Mouse (Mus musculus): ENCODE results near the gene Hspb1. TPM values are rescaled to one million over a fixed set of nuclear protein-coding genes. Genes with fewer than 3 reads are reported as not detected.

Hspb1 gene
- polyA plus RNA-seq (2014; fragmentation: Nextera tagmentation; extraction: Ambion mirVana) = 8.7 and 9.9 TPM in 2 replicates

GRCm38 (mm10) chr5:135887675-135888102 lies at the start of gene Hspb1:
Hspb1 (plus strand) TSS chr5:135887919.
- H3K9me3 ChIP-seq (ENCODE audit: control insufficient read depth, low read length) = no peaks in the 10 kb centered on the region
- no peak within 1 kb of the TSS for H3K9ac ChIP-seq (ENCODE audit: low read length)
- peaks cover 30% of the 10 kb centered on the region for H3K27me3 ChIP-seq (ENCODE audit: control insufficient read depth, insufficient read depth, low read length)
- no peak within 1 kb of the TSS for H3K27ac ChIP-seq (ENCODE audit: low read depth, low read length)
- peak within 1 kb of the TSS; percentile 22 for H3K4me3 ChIP-seq (ENCODE audit: low read depth, low read length)
- WGBS = 2% methylated on average over 22 of the region's 24 CpGs
- H3K4me1 ChIP-seq (ENCODE audit: control insufficient read depth, insufficient read depth, low read length) = 0 out of 2 replicates have a peak, but pooled peaks cover 2% of the 10 kb centered on the region
- DNase-seq (ENCODE audit: low spot score, missing footprints) (peak; percentile 91), ATAC-seq (ENCODE audit: low FRiP score) (peak; percentile 16; the same call in 1 of the 2 replicates)
- H3K36me3 ChIP-seq (ENCODE audit: control insufficient read depth, insufficient read depth, low read length) = no peaks in the 10 kb centered on the region
- peak within 1 kb of the TSS; percentile 35 for H3K4me2 ChIP-seq

- H3K4me3 ChIP-seq (ENCODE audit: low read depth, low read length) = no peak overlapping the region
- H3K4me1 ChIP-seq (ENCODE audit: control insufficient read depth, insufficient read depth, low read length) = no peaks in the 10 kb centered on the region
- no peak overlapping the region for H3K9ac ChIP-seq (ENCODE audit: low read length)
- no peaks in the 10 kb centered on the region for H3K36me3 ChIP-seq (ENCODE audit: control insufficient read depth, insufficient read depth, low read length)
- no peaks in the 10 kb centered on the region for H3K27me3 ChIP-seq (ENCODE audit: control insufficient read depth, insufficient read depth, low read length)
- no peak overlapping the region for H3K4me2 ChIP-seq
- DNase-seq (ENCODE audit: low spot score, missing footprints) (no peak), ATAC-seq (ENCODE audit: low FRiP score) (no peak)
- no peaks in the 10 kb centered on the region for H3K9me3 ChIP-seq (ENCODE audit: control insufficient read depth, low read length)
- 81% methylated on average over 6 of the region's 6 CpGs for WGBS
- no peak overlapping the region for H3K27ac ChIP-seq (ENCODE audit: low read depth, low read length)
These were observed 46.1 kb upstream of the Hspb1 start for GRCm38 (mm10) chr5:135841651-135842050.

- no peaks in the 10 kb centered on the region for H3K4me1 ChIP-seq (ENCODE audit: control insufficient read depth, insufficient read depth, low read length)
- no peak overlapping the region for H3K4me2 ChIP-seq
- H3K27ac ChIP-seq (ENCODE audit: low read depth, low read length) = no peak overlapping the region
- H3K36me3 ChIP-seq (ENCODE audit: control insufficient read depth, insufficient read depth, low read length) = no peaks in the 10 kb centered on the region
- no peaks in the 10 kb centered on the region for H3K27me3 ChIP-seq (ENCODE audit: control insufficient read depth, insufficient read depth, low read length)
- DNase-seq (ENCODE audit: low spot score, missing footprints) (no peak), ATAC-seq (ENCODE audit: low FRiP score) (no peak)
- H3K9me3 ChIP-seq (ENCODE audit: control insufficient read depth, low read length) = no peaks in the 10 kb centered on the region
- no peak overlapping the region for H3K4me3 ChIP-seq (ENCODE audit: low read depth, low read length)
- 33% methylated on average over 5 of the region's 5 CpGs for WGBS
- no peak overlapping the region for H3K9ac ChIP-seq (ENCODE audit: low read length)
These were observed 44.3 kb upstream of the Hspb1 start for GRCm38 (mm10) chr5:135843418-135843817.

GRCm38 (mm10) chr5:135845676-135846320 lies 41.9 kb upstream of the Hspb1 start:
- no peak for ATAC-seq (ENCODE audit: low FRiP score)
- Histone ChIP-seq H3K9me3 (ENCODE audit: control insufficient read depth, low read length) (no peaks in the 10 kb centered on the region), H3K4me3 (ENCODE audit: low read depth, low read length) (no peak overlapping the region), H3K27me3 (ENCODE audit: control insufficient read depth, insufficient read depth, low read length) (no peaks in the 10 kb centered on the region; the same call in 1 of the 2 replicates), H3K36me3 (ENCODE audit: control insufficient read depth, insufficient read depth, low read length) (no peaks in the 10 kb centered on the region), H3K4me2 (no peak overlapping the region), H3K4me1 (ENCODE audit: control insufficient read depth, insufficient read depth, low read length) (peaks cover 12% of the 10 kb centered on the region), H3K27ac (ENCODE audit: low read depth, low read length) (no peak overlapping the region), H3K9ac (ENCODE audit: low read length) (no peak overlapping the region)
- no peak for DNase-seq (ENCODE audit: low spot score, missing footprints)
- 80% methylated on average over 13 of the region's 13 CpGs for WGBS

DNA sequence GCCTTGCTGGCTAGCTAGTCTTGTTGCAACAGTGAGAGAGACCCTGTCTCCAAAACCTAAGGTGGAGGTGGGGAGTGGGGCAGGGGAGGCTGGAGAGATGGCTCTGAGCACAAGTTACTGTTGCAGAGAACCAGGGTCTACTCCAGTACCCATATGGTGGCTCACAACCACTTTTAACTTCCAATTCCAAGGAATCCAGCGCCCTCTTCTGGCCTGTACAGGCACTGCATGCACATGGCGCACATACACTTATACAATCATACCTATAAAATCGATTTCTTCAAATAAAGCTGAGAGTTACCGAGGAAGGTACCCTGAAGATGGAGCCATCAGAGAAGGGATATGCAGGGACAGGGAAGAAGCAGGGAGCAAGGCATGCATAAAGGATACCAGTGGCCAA lies 40.3 kb upstream of the Hspb1 start:
- Histone ChIP-seq H3K36me3 (ENCODE audit: control insufficient read depth, insufficient read depth, low read length) (no peaks in the 10 kb centered on the region), H3K4me3 (ENCODE audit: low read depth, low read length) (no peak overlapping the region), H3K9me3 (ENCODE audit: control insufficient read depth, low read length) (no peaks in the 10 kb centered on the region), H3K27me3 (ENCODE audit: control insufficient read depth, insufficient read depth, low read length) (peaks cover 10% of the 10 kb centered on the region), H3K27ac (ENCODE audit: low read depth, low read length) (no peak overlapping the region), H3K9ac (ENCODE audit: low read length) (no peak overlapping the region), H3K4me1 (ENCODE audit: control insufficient read depth, insufficient read depth, low read length) (peaks cover 23% of the 10 kb centered on the region), H3K4me2 (no peak overlapping the region)
- ATAC-seq (ENCODE audit: low FRiP score) = no peak
- DNase-seq (ENCODE audit: low spot score, missing footprints) = no peak
- WGBS = 74% methylated on average over 4 of the region's 4 CpGs

- no peaks in the 10 kb centered on the region for H3K9me3 ChIP-seq (ENCODE audit: control insufficient read depth, low read length)
- H3K36me3 ChIP-seq (ENCODE audit: control insufficient read depth, insufficient read depth, low read length) = no peaks in the 10 kb centered on the region
- H3K4me2 ChIP-seq = no peak overlapping the region
- no peak for DNase-seq (ENCODE audit: low spot score, missing footprints)
- no peak for ATAC-seq (ENCODE audit: low FRiP score)
- WGBS = 92% methylated on average over 3 of the region's 3 CpGs
- peaks cover 23% of the 10 kb centered on the region for H3K4me1 ChIP-seq (ENCODE audit: control insufficient read depth, insufficient read depth, low read length)
- H3K4me3 ChIP-seq (ENCODE audit: low read depth, low read length) = no peak overlapping the region
- no peak overlapping the region for H3K27ac ChIP-seq (ENCODE audit: low read depth, low read length)
- peaks cover 13% of the 10 kb centered on the region for H3K27me3 ChIP-seq (ENCODE audit: control insufficient read depth, insufficient read depth, low read length)
- no peak overlapping the region for H3K9ac ChIP-seq (ENCODE audit: low read length)
These were observed 39.8 kb upstream of the Hspb1 start for GRCm38 (mm10) chr5:135847881-135848280.

DNA sequence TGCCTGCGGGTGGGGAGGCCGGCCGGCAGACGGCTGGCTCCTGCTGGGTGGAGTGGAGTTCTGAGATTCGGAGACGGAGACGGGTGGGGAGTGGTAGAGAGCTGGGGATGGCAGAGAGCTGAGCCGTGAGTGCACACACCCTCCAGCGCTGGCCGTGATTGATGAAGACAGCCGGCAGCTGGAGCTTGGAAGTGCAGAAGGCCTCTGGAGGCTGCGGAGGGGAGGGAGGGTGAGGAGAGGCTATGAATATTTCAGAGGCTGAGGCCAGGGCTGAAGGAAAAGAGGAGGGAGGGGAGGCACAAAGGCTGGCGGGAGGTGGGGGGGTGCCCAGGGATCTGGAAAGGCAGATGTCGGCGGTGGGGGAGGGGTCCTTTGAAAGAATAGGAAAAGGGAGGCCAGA lies 36.7 kb upstream of the Hspb1 start:
- Histone ChIP-seq H3K27ac (ENCODE audit: low read depth, low read length) (peak overlapping the region; percentile 91), H3K9ac (ENCODE audit: low read length) (peak overlapping the region; percentile 54), H3K27me3 (ENCODE audit: control insufficient read depth, insufficient read depth, low read length) (peaks cover 21% of the 10 kb centered on the region), H3K4me3 (ENCODE audit: low read depth, low read length) (0 out of 2 replicates have a peak overlapping the region, but pooled peaks have one; percentile 5), H3K4me1 (ENCODE audit: control insufficient read depth, insufficient read depth, low read length) (peaks cover 23% of the 10 kb centered on the region), H3K4me2 (peak overlapping the region; percentile 39), H3K36me3 (ENCODE audit: control insufficient read depth, insufficient read depth, low read length) (no peaks in the 10 kb centered on the region), H3K9me3 (ENCODE audit: control insufficient read depth, low read length) (no peaks in the 10 kb centered on the region)
- WGBS = under 1% methylated on average over 15 of the region's 15 CpGs
- ATAC-seq (ENCODE audit: low FRiP score) (peak; percentile 89), DNase-seq (ENCODE audit: low spot score, missing footprints) (peak; percentile 94)

GRCm38 (mm10) chr5:135851481-135851880 lies 36.2 kb upstream of the Hspb1 start:
- DNase-seq (ENCODE audit: low spot score, missing footprints) (peak; percentile 92), ATAC-seq (ENCODE audit: low FRiP score) (peak; percentile 43)
- Histone ChIP-seq H3K4me2 (peak overlapping the region; percentile 39), H3K4me1 (ENCODE audit: control insufficient read depth, insufficient read depth, low read length) (peaks cover 23% of the 10 kb centered on the region), H3K9ac (ENCODE audit: low read length) (peak overlapping the region; percentile 54), H3K27ac (ENCODE audit: low read depth, low read length) (peak overlapping the region; percentile 91), H3K4me3 (ENCODE audit: low read depth, low read length) (no peak overlapping the region), H3K9me3 (ENCODE audit: control insufficient read depth, low read length) (no peaks in the 10 kb centered on the region), H3K27me3 (ENCODE audit: control insufficient read depth, insufficient read depth, low read length) (peaks cover 26% of the 10 kb centered on the region), H3K36me3 (ENCODE audit: control insufficient read depth, insufficient read depth, low read length) (no peaks in the 10 kb centered on the region)
- WGBS = 4% methylated on average over 14 of the region's 14 CpGs

DNA sequence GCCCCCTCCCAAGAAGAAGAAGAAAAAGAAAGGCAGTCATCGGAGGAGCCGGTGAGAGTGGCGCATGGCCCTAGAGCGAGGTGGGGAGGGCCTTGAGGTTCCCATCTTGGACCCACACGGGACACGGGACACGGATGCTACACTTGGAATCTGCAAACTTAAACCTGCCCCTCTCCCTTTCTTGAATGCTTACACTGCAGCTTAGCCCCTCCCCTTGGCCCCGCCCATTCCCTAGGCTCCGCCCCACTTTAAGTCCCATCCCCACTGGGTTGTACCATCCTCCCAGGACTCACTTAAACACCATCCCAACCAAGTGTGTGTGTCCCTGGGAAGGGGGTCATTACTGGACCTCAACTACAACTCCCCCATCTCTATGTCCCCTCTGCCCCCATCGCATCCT lies 35.3 kb upstream of the Hspb1 start:
- Histone ChIP-seq H3K27me3 (ENCODE audit: control insufficient read depth, insufficient read depth, low read length) (peaks cover 35% of the 10 kb centered on the region), H3K4me3 (ENCODE audit: low read depth, low read length) (peak overlapping the region; percentile 19), H3K9ac (ENCODE audit: low read length) (peak overlapping the region; percentile 17), H3K36me3 (ENCODE audit: control insufficient read depth, insufficient read depth, low read length) (no peaks in the 10 kb centered on the region), H3K9me3 (ENCODE audit: control insufficient read depth, low read length) (no peaks in the 10 kb centered on the region), H3K4me1 (ENCODE audit: control insufficient read depth, insufficient read depth, low read length) (peaks cover 23% of the 10 kb centered on the region), H3K27ac (ENCODE audit: low read depth, low read length) (no peak overlapping the region), H3K4me2 (peak overlapping the region; percentile 39)
- peak; percentile 89 for DNase-seq (ENCODE audit: low spot score, missing footprints)
- 2% methylated on average over 10 of the region's 10 CpGs for WGBS
- peak; percentile 9; the same call in 1 of the 2 replicates for ATAC-seq (ENCODE audit: low FRiP score)

Data from midbrain, embryonic 11.5 days (tissue).